Mouse (Mus musculus) gastrocnemius, postnatal 10 days (tissue): ENCODE data around the gene Crk. TPM values are rescaled to one million over a fixed set of nuclear protein-coding genes. Genes with fewer than 3 reads are reported as not detected.

ENCODE experiments used
- DNase-seq: peaks from one replicate; pipeline ENCODE4 v3.0.0; 2021; ENCODE audit warnings: mixed read lengths
- total RNA-seq, 2 experiments: library from RNA; stranded (reverse); gene quantifications; 2 replicates each; pipeline ENCODE4 v1.2.3; 2021

Crk gene
- total RNA-seq, 2 experiments from 2014 or later: 53.0 to 59.8 TPM

DNA sequence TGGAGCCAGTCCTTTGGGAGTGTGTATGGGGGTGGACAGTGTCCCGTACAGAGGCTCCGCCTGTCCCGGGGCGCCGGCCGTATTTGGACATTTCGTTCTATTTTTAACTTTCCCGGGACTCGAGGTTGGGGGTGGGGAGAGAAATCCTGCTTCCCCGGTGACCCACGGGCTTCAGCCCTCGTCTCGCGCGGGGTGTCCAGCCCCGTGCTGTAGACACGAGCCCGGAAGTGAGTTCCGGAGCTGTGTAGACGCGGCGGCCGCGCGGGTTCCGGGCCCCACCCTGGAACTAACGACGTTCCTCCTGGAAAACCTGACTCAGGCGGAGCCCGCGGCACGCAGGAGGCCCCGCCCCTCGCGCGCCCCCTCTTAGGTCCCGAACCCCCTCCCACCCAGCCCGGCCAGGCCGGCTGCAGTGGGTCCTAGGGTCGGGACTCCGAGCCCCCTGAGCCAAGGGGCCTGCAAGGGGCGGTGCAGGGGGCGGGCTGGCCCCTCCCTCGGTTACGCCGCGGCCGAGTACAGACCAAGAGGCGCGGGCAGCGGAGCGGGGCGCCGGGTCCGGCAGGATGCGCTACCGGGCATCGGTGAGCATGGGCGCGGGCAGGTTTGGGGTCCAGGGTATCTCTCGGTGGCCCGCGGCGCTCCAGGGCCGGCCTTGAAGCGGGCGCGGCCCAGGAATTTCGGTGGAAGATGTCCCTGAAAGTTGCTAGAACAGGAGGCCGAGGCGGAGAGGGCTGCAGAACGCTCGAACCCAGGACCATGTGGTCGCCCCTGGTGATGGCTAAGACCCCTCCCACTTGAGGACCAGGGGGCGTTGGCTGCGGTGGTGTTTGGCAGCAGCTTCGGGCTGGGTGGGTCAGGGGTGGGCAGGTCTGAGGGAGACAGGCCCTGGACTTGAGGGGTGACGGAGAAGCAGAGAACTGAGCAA lies 23.2 kb upstream of the Crk start:
- DNase-seq: peak; percentile 78

DNA sequence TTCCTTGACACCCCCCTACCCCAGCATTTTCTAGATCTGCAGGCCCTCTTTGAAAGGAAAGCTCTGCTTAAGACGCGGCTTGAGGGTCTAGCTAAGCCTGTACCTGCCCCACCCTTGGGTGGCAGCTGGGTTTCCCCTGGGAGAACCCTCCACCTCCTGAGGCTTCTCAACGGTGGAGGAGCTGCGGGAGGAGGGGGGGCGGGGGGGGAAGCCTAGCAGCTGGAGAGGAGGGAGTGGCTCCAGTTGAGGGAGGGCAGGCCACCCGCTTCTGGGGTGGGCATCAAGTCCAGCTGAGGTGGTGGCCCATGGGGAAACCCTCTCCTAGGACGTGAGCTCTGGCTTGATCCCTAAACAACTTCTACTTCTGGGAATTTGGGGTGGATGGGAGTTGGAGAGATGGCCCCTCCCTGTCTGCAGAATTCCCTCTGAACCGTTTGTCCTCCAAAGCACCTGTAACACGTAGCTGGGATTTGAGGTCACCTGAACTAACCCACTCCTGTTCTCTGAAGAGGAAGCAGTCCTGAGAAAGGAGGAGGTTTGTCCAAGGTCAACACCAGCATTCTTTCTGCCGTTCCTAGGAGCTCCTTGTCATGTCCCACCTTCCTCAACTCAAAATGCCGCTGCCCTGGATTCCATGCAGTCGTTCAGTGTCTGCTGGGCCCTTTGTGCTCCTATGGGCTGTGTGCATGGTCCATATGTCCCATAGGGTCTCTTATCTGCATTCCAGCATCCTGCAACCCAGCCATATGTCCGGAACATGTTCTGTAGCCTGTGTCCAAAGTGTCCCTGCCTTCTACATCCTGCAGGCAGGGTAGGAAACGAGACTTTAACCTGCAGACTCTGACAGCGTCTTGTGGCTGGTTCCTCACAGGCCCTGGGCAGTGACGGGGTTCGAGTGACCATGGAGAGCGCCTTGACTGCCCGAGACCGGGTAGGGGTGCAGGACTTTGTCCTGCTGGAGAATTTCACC lies 22.2 kb upstream of the Crk start:
- DNase-seq: no peak

DNA sequence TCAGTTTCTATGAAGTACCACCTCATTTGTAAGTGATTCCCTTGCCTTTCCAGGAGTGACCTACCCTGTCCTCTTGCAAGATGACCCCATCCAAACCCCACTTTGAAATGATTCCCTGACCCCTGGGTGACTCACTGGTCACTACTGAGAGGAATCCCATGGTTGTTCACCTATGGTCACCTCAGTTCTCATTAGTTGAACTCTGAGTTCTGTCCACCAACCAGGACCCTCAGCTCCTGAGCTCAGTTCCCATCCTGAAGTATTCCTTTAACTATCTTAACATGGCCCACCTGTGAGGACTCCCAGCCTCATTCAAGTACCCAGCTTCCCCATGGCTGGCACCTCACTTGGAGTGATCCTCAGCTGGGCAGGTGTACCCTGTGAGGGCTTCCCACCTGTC lies 21.2 kb upstream of the Crk start:
- no peak for DNase-seq

DNA sequence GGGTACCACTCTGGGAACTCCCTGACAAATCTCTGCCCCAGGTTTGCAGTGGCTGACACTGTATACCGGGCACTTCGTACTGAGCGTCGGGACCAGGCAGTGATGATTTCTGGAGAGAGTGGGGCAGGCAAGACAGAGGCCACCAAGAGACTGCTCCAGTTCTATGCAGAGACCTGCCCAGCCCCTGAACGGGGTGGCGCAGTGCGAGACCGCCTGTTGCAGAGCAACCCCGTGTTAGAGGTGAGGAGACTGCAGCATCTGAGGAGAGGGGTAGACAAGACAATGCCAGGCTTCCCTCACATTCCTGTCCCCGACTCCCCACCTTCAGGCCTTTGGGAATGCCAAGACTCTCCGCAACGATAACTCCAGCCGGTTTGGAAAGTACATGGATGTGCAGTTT lies 20.7 kb upstream of the Crk start:
- no peak for DNase-seq

DNA sequence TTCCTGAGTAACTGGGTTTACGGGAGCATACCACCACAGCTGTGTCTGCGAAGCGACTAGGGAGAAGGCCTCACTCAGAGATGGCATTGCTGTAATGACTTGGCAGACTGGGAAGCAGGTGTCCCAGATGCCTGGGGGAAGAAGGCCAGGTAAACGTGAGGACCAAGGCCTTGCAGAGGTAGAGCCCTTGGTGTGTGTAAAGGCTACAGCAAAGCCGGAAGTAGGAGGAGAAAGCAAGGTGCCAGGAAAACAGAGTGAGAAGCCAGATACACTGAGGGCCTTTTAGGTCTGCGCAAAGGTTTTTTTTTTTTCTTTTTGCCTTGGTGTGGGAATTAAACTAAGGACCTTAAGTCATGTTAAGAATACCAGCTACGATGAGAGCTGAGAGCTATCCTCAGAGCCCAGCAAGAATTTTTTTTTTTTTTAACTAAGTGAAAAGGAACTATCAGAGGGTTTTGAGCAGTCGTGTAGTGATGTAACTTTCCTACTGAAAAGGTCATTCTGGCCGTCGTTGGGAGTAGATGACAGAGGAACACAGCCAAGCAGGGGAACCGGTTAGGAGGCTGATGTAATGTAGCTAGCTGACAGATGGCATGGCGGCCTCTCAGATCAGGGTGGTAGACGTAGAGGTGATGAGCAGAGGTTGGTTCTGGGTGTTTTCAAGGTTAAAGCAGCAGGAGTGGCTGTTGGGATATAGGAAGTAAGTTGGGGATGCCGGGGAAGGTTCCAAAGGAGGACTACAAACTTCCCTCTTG lies 19.9 kb upstream of the Crk start:
- DNase-seq: no peak

DNA sequence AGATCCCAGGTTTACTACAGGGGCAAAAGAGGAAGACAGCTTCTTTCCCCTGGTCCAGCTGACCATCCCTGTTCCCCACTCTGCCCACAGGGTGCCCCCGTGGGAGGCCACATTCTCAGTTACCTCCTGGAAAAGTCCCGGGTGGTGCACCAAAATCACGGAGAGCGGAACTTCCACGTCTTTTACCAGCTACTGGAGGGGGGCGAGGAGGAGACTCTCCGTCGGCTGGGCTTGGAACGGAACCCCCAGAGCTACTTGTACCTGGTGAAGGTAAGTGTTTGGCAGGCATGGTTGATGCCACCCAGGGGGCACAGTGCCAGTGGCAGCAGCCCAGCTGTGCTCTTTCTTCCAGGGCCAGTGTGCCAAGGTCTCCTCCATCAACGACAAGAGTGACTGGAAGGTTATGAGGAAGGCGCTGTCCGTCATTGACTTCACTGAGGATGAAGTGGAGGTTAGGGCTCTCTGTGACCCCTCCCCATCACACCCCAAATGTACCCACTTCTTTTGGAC lies 18.9 kb upstream of the Crk start:
- DNase-seq: no peak

DNA sequence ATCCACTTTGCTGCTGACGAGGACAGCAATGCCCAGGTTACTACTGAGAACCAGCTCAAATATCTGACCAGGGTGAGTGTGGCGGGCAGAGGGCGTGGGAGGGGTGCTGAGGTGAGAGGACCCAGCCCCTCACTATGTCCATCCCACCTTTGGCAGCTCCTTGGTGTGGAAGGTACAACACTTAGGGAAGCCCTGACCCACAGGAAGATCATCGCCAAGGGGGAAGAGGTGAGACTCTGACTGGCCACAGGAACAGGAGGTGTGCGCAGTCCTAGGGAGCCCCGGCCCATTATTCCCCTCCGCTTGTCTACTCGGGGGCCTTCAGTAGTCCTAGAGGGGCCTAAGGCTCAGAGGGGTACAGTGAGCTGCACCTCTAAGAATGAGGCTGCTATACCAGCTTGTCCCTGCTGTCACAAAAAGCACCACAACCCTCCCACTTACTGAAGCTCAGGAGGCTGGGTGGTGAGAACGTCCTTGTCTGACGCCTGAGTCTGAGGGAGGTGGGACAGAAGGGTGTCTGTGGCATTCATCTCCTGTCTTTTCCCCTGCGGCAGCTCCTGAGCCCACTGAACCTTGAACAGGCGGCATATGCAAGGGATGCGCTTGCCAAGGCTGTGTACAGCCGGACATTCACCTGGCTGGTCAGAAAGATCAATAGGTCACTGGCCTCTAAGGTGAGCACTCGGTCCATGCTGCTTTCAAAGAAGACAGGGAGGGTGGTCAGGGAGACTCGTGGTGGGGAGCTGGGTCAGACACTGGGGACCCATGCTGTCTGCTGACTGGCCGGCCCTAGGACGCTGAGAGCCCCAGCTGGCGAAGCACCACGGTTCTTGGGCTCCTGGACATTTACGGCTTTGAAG lies 17.9 kb upstream of the Crk start:
- DNase-seq: no peak

DNA sequence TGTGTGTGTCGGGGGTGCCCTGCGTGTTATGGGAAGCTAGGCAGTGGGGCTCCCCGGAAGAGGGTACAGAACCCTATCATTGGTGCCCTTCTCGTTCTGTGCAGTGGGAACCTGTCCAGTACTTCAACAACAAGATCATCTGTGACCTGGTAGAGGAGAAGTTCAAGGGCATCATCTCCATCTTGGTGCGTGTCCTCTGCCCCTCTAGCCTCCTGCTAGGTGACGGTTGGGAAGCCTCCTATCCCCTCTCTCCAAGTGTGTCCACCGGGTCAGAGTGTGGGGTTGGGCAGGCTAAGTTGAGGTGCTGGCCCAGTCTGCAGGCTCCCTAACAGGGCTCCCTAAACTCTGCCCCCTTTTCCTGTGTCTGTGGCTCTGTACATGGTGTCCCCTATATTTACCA lies 16.9 kb upstream of the Crk start:
- DNase-seq: no peak

DNA sequence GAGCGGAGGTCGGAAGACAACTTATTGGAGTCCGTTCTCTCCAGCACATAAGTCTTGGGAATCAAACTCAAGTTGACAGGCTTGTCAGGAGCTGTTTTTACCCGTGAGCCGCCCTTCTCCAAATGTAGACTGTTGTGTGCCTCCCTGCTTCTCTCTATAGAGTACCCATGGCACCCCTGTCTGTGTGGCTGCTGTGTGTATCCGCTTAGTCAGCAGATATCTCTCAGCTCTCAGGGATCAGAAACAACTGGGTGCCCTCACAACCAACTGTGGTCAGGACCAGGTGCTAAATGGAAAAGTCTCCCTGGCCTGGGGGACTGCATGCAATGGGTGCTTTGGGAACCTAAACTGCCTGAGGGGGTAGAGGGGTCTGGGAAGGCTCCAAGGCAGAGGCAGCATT lies 12.8 kb upstream of the Crk start:
- DNase-seq: no peak

DNA sequence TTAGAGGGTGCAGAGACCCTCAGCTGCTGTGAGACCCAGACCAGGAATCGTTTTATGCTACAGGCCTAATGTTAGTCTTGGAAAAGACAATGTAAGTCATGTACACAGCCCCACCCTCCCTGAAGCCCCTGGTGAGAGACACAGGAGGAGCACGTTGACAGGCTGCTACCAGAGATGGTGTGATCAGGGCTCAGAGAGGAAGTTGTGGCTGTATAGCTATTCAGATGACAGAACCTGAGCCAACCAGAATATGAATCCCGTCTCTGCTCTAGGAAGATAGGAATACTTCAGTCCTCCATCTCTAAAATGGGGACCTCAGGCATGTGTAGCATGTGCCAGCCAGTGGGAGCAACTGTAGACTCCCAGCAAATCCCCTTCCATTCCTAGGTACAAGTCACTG lies 10.4 kb upstream of the Crk start:
- DNase-seq: no peak

DNA sequence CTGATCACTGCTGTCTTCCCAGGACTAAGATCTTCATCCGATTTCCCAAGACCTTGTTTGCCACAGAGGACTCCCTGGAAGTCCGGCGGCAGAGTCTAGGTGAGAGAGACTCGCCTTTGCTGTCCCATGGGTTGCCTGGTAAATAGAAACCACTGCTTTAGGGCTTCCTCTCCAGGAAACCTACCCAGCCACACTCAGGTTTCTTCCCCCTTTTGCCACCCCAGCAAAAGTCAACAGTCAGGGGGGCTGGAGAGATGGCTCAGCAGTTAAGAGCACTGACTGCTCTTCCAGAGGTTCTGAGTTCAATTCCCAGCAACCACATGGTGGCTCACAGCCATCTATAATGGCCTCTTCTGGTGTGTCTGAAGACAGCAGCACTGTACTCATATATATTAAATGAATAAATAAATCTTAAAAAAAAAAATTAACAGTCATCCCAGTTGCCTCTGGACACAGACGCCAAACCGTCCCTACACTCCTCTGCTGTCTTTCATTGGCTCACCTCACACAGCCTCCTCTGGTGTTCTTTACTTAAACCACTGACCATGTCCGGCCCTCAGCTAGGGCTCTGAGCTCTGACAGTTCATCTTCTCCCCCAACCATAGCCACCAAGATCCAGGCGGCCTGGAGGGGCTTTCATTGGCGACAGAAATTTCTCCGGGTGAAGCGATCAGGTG lies 9.7 kb upstream of the Crk start:
- no peak for DNase-seq

DNA sequence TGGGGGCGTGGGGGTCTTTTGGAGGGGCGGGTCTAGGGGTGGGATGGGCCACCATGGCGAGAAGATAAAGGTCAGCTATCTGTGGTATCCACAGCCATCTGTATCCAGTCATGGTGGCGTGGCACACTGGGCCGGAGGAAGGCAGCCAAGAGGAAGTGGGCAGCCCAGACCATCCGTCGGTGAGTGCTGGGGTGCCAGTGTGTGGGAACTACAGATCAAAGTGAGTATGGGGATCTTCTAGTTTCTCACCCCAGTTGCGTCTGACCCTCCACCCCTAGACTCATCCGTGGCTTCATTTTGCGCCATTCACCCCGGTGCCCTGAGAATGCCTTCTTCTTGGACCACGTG lies 9.2 kb upstream of the Crk start:
- no peak for DNase-seq

DNA sequence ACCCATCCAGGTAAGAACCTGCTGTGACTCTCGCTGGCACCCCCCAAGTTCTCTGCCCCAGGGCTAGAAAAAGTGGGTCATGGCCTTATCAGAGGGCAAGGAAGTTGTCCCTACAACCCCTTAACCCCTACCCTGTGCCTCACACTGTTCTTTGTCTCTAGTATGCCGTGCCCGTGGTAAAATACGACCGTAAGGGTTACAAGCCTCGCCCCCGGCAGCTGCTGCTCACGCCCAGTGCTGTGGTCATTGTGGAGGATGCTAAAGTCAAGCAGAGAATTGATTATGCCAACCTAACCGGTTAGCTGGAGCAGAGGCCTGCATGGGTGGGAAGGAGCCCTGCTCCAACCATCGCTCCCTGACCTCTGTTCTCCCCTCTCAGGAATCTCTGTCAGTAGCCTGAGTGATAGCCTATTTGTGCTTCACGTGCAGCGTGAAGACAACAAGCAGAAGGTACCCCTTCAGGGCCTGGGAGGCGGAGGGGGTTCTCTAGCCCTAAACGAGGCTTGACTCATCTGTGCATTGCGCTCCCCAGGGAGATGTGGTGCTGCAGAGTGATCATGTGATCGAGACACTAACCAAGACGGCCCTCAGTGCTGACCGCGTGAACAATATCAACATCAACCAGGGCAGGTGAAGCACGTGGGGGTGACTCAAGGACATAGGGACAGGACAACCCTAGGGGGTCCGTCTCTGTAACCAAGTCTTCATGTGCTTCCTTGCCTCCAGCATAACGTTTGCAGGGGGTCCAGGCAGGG lies 7.5 kb upstream of the Crk start:
- DNase-seq: no peak

DNA sequence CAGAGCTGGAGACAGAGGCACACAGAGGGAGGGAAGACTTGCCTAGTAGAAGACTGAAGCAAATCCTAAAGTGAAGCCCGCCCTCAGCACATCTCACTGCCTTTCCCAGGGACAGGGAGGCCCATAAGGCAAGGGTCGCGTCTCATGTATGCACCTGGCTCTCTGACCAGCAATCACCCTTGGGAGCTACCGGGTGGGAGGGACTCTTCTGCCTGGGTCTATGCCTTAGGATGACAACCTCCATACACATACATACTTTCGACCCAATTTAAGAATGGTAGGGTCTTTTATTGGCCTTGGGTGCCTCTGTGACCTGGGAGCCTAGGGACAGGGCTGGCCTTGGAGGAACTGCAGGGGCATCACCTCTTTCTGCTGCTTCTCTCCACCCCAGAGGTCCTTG lies 5.6 kb upstream of the Crk start:
- DNase-seq: no peak

DNA sequence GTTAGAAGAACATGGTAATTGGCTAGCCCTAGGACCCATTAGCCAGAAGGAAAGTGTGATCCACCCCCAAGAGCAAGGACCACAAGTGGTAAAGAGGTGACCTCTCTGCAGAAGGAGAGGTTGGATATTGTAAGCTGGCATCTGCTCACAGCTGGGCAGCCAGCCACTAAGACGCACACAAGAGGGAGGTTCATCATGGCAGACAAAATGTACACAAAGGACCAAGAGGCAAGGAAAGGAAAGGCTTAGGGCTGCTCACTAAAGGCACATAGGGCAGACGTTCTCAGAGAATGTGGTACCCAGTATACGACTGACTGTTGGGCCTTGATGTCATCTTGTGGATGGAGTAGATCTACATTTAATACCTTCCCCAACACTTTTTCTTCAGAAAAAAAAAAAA lies 4.2 kb upstream of the Crk start:
- no peak for DNase-seq

DNA sequence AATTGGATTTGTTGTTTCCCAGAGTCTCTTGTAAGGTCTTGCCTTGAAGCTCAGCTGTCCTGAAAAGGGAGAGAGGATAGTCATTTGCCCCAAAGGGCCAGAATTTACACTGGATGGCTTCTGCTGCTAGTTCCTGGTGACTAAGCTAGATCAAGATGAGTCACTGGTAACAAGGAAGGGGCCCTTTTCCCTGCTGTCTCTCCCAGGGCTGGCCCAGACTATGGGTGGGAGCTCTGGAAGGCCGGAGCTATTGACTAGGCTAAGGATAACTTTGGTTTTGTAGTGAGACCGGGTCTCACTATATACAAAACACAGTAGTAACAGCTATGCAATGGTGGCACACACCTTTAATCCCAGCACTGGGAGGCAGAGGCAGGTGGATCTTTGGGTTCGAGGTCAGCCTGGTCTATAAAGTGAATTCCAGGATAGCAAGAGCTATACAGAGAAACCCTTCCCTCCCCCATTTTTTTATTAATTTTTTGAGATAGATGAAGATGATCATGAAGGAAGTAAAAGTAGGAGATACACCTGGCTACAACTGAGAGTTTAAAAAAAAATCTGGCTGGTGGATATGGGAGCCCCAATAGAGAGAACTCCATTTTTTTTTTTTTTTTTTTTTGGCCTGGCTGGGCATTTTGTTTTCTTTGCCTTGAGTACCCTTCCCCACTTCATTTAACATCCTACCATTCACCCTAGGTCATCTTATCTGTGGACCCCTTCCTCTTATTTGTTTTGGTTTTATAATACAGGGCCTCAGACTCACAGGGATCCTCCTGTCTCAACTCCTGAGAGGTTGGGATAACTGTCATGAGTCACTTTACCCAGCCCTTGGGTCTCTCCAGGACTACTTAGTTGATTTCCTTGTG lies 945 bp upstream of the Crk start:
- DNase-seq: no peak

DNA sequence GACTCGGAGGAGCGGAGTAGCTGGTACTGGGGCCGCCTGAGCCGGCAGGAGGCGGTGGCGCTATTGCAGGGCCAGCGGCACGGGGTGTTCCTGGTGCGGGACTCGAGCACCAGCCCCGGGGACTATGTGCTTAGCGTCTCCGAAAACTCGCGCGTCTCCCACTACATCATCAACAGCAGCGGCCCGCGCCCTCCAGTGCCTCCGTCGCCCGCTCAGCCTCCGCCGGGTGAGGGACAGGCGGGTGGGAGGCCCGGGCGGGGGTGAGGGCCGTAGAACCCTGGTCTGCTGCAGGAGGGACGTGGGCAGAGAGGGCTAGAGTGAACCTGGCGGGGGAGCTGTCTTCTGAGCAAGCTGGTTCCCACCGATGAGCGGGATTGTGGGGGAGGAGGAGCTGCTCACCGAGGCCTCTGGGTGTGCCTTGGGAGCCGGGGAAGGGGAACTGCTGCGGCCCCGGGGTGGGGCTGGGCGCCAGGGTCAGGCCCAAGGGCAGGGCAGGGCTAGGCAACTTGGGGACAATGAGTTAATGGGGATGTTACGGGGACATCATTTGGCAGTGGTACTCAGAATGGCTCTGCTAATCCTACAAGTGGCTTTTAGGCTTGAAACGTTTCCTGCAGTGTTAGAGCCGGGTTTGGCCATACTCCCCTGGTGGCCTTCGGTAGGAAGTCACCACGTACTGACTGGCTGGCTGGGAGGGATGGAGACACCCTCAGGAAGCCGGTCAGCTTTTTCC lies 546 bp downstream of the Crk start:
- peak; percentile 65 for DNase-seq

DNA sequence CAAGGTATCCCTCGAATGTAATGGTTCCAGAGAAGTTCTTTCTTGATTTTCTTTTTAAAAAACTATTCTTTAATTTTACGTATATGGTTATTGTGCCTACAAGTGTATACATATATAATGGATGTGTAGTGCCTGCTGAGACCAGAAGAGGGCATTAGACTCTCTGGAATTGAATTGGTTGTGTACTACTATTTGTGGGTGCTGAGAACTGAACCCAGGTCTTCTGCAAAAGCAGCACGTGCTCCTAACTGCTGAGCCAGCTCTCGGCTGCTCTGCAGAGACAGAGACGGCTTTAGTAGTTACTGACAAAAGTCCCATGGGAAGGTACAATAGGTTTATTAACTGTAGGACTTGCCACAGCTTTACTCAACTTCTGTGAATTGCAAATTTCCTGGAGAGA lies 5.4 kb downstream of the Crk start:
- DNase-seq: no peak
